Mouse (Mus musculus) midbrain, embryonic 16.5 days (tissue): ENCODE measurements around the gene Slc37a3. TPM values are rescaled to one million over a fixed set of nuclear protein-coding genes. Genes with fewer than 3 reads are reported as not detected.
"Not testable (repeated sequence)": the region's sequence is repeated elsewhere in the genome, so short reads cannot be mapped to it uniquely, and the experiment has no call there.

Source experiments
- ATAC-seq: fragments of 200-750 bp; cut with Nextera tagmentation; 2 replicates; pipeline ENCODE4 v1.8.0; 2017; ENCODE audit warnings: moderate TSS enrichment
- H3K27ac ChIP-seq: fragments of 300-500 bp; sonication (generic); 2 replicates; pipeline ENCODE4 v1.5.1; 2014; ENCODE audit warnings: mild to moderate bottlenecking, low read length, mixed read lengths
- H3K27me3 ChIP-seq: fragments of 300-500 bp; sonication (generic); 2 replicates; pipeline ENCODE4 v1.6.1; 2014; ENCODE audit warnings: low read depth, low read length, mixed read lengths; ENCODE audit not compliant: control insufficient read depth, insufficient read depth
- H3K36me3 ChIP-seq: fragments of 300-500 bp; sonication (generic); 2 replicates; pipeline ENCODE4 v1.6.1; 2014; ENCODE audit warnings: mild to moderate bottlenecking, low read length, moderate library complexity, mixed read lengths; ENCODE audit not compliant: control insufficient read depth, insufficient read depth
- H3K4me1 ChIP-seq: fragments of 300-500 bp; sonication (generic); 2 replicates; pipeline ENCODE4 v1.6.1; 2014; ENCODE audit warnings: mild to moderate bottlenecking, low read length, mixed read lengths; ENCODE audit not compliant: control insufficient read depth, insufficient read depth
- H3K4me2 ChIP-seq: fragments of 300-500 bp; sonication (generic); 2 replicates; pipeline ENCODE4 v1.6.1; 2014; ENCODE audit warnings: mild to moderate bottlenecking, low read length, mixed read lengths
- H3K4me3 ChIP-seq: fragments of 300-500 bp; sonication (generic); 2 replicates; pipeline ENCODE4 v1.5.1; 2014; ENCODE audit warnings: low read depth, mild to moderate bottlenecking, low read length, moderate library complexity, mixed read lengths
- H3K9ac ChIP-seq: fragments of 300-500 bp; sonication (generic); 2 replicates; pipeline ENCODE4 v1.6.1; 2014; ENCODE audit warnings: low read depth, low read length, mixed read lengths
- H3K9me3 ChIP-seq: fragments of 300-500 bp; sonication (generic); replicated peaks from 2 replicates; pipeline ENCODE4 v1.6.1; 2014; ENCODE audit warnings: mild to moderate bottlenecking, low read length, mixed read lengths; ENCODE audit not compliant: control insufficient read depth, poor library complexity, severe bottlenecking
- WGBS: fragments of 180-500 bp; shearing (Covaris S2); extraction: QIAGEN DNeasy Blood & Tissue Kit; methylation state at CpG from one replicate; pipeline ENCODE4 v1.1.7; 2014; 5-methylcytosine and 5-hydroxymethylcytosine counted together
- polyA plus RNA-seq: library from polyadenylated mRNA; unstranded; fragments of >200 nt; fragmentation: Nextera tagmentation; extraction: Ambion mirVana; gene quantifications from 2 replicates; pipeline ENCODE4 v1.2.1, GENCODE M21; 2015

The Slc37a3 gene
- polyA plus RNA-seq = 64.9 and 67.9 TPM in 2 replicates

GRCm38 (mm10) chr6:39377311-39377827, at the start of gene Slc37a3:
Slc37a3 (minus strand) TSS chr6:39377675.
- peak; percentile 91 for ATAC-seq
- Histone ChIP-seq H3K4me2 (peak within 1 kb of the TSS; percentile 71), H3K9ac (peak within 1 kb of the TSS; percentile 99), H3K36me3 (peaks cover 7% of the 10 kb centered on the region), H3K4me3 (peak within 1 kb of the TSS; percentile 95), H3K4me1 (peaks cover 14% of the 10 kb centered on the region), H3K27me3 (0 out of 2 replicates have a peak, but pooled peaks cover 6% of the 10 kb centered on the region), H3K9me3 (no peaks in the 10 kb centered on the region), H3K27ac (peak within 1 kb of the TSS; percentile 77)
- under 1% methylated on average over 42 of the region's 43 CpGs for WGBS

GRCm38 (mm10) chr6:39426725-39427124, 49.2 kb upstream of the Slc37a3 start:
- no peaks in the 10 kb centered on the region for H3K4me1 ChIP-seq
- H3K4me2 ChIP-seq = no peak overlapping the region
- no peaks in the 10 kb centered on the region for H3K36me3 ChIP-seq
- H3K9ac ChIP-seq = no peak overlapping the region
- H3K9me3 ChIP-seq = no peaks in the 10 kb centered on the region
- H3K27me3 ChIP-seq = no peaks in the 10 kb centered on the region
- 97% methylated on average over 3 of the region's 4 CpGs for WGBS
- no peak overlapping the region for H3K4me3 ChIP-seq
- ATAC-seq = no peak
- H3K27ac ChIP-seq = no peak overlapping the region

GRCm38 (mm10) chr6:39425181-39425580, 47.7 kb upstream of the Slc37a3 start:
- H3K4me1 ChIP-seq = no peaks in the 10 kb centered on the region
- no peak for ATAC-seq

DNA sequence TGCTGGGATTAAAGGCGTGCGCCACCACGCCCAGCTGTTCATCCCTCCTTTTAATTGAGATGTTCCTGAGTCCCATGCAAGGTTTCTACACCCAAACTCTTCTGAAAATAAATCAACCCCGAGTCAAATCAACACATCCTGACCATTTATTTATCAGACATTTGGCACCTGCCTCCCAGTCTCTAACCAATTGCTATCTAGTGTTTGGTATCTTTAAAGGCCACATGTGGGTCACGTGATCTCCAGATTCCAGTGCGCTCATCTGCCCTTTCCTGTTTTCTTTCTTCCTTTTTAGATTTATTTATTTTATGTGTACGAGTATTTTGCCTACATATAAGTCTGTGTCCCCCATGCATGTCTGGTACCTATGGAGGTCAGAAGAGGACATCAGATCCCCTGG, 46.2 kb upstream of the Slc37a3 start:
- ATAC-seq = no peak
- no peaks in the 10 kb centered on the region for H3K9me3 ChIP-seq
- H3K4me1 ChIP-seq = no peaks in the 10 kb centered on the region
- H3K27me3 ChIP-seq = no peaks in the 10 kb centered on the region
- no peak overlapping the region for H3K4me2 ChIP-seq
- no peak overlapping the region for H3K9ac ChIP-seq
- no peaks in the 10 kb centered on the region for H3K36me3 ChIP-seq
- WGBS = 92% methylated on average over 7 of the region's 7 CpGs
- no peak overlapping the region for H3K4me3 ChIP-seq
- H3K27ac ChIP-seq = no peak overlapping the region

More at GRCm38 (mm10) chr6:39425181-39425580, 47.7 kb upstream of the Slc37a3 start:
- H3K4me3 ChIP-seq = no peak overlapping the region
- no peaks in the 10 kb centered on the region for H3K36me3 ChIP-seq
- H3K9ac ChIP-seq = no peak overlapping the region
- no peaks in the 10 kb centered on the region for H3K9me3 ChIP-seq
- H3K27ac ChIP-seq = no peak overlapping the region
- 92% methylated on average over 2 of the region's 2 CpGs for whole genome bisulfite sequencing
- H3K27me3 ChIP-seq = no peaks in the 10 kb centered on the region
- H3K4me2 ChIP-seq = no peak overlapping the region

GRCm38 (mm10) chr6:39423130-39423551, 45.7 kb upstream of the Slc37a3 start:
- Histone ChIP-seq H3K9me3 (no peaks in the 10 kb centered on the region), H3K4me2 (no peak overlapping the region), H3K4me1 (peaks cover 3% of the 10 kb centered on the region), H3K27me3 (no peaks in the 10 kb centered on the region), H3K36me3 (no peaks in the 10 kb centered on the region), H3K4me3 (no peak overlapping the region), H3K9ac (no peak overlapping the region), H3K27ac (no peak overlapping the region)
- WGBS = 70% methylated on average over 6 of the region's 6 CpGs
- no peak for ATAC-seq

GRCm38 (mm10) chr6:39420867-39421266, 43.4 kb upstream of the Slc37a3 start:
- Histone ChIP-seq H3K9ac (no peak overlapping the region), H3K27ac (no peak overlapping the region), H3K4me1 (peaks cover 14% of the 10 kb centered on the region), H3K4me3 (peak overlapping the region; percentile 91; the same call in 1 of the 2 replicates), H3K9me3 (no peaks in the 10 kb centered on the region), H3K4me2 (peak overlapping the region; percentile 57; the same call in 1 of the 2 replicates), H3K36me3 (no peaks in the 10 kb centered on the region), H3K27me3 (no peaks in the 10 kb centered on the region)
- ATAC-seq = no peak
- 41% methylated on average over 4 of the region's 4 CpGs for WGBS

DNA sequence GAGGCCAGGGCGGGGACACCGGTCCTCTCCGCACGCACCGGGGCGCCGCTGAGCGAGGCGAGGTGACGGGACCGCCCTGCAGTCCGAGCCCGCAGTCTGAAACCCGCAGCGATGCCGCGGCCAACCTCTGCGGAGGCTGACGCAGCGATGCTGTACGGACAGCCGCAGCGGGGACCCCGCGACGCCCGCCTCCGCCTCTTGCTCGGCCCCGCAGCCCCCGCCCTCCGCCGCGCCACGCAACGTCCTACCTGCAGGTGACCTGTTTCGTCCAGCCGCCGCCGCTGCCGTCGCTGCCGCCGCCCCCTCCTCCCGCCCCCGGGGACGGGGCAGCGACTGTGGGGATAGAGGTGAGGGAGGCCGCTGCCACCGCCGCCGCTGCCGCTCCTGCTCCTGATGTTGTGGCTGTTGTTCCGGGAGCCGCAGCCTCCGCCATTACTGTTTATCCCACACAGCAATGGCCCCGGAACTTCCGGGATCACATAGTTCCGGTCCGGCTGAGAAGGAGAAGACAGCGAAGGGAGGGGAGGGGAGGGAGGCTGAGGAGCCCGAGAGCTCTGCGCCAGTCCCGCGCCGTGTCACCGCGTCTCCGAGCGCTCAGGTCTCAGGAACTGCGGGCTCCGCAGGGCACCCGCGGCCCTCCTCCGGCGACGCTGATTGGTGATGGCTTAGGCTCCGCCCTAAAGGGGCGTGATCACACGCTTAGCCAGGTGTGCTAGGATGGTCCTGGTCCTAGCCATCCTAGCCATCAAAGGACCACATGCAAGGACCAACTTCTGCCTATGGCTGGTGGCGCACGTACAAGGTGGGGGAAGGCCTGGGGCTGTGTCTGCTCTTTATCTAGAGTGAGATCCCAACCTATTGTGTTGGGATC, 42.6 kb upstream of the Slc37a3 start, which contains the start of gene Mkrn1:
Gene Mkrn1, minus strand, starts transcription at position 612 of the 871 bp plus-strand sequence.
- Histone ChIP-seq H3K9ac (peak within 1 kb of the TSS; percentile 97), H3K27ac (peak within 1 kb of the TSS; percentile 97), H3K27me3 (no peaks in the 10 kb centered on the region), H3K4me3 (peak within 1 kb of the TSS; percentile 91), H3K9me3 (no peaks in the 10 kb centered on the region), H3K4me1 (peaks cover 14% of the 10 kb centered on the region), H3K36me3 (no peaks in the 10 kb centered on the region), H3K4me2 (peak within 1 kb of the TSS; percentile 57)
- under 1% methylated on average over 57 of the region's 82 CpGs for whole genome bisulfite sequencing
- peak; percentile 97 for ATAC-seq

GRCm38 (mm10) chr6:39419386-39419850, 41.9 kb upstream of the Slc37a3 start:
- WGBS = under 1% methylated on average over 43 of the region's 43 CpGs
- ATAC-seq = no peak

GRCm38 (mm10) chr6:39416654-39417053, 39.2 kb upstream of the Slc37a3 start:
- H3K27me3 ChIP-seq, ATAC-seq, H3K27ac ChIP-seq, H3K36me3 ChIP-seq, H3K4me2 ChIP-seq, H3K9me3 ChIP-seq, H3K4me3 ChIP-seq, H3K9ac ChIP-seq: not testable (repeated sequence)
- peaks cover 21% of the 10 kb centered on the region for H3K4me1 ChIP-seq

More at GRCm38 (mm10) chr6:39419386-39419850, 41.9 kb upstream of the Slc37a3 start:
- Histone ChIP-seq H3K9me3 (no peaks in the 10 kb centered on the region), H3K4me1 (peaks cover 16% of the 10 kb centered on the region), H3K4me2 (peak overlapping the region; percentile 57), H3K27ac (peak overlapping the region; percentile 97), H3K36me3 (no peaks in the 10 kb centered on the region), H3K4me3 (peak overlapping the region; percentile 91), H3K9ac (peak overlapping the region; percentile 97), H3K27me3 (no peaks in the 10 kb centered on the region)
